Mouse (Mus musculus): ENCODE results near the gene Muc15. TPM values are rescaled to one million over a fixed set of nuclear protein-coding genes. Genes with fewer than 3 reads are reported as not detected.

Gene Muc15
- not detected in 2 replicates for polyA plus RNA-seq (2015; fragmentation: Nextera tagmentation; extraction: Ambion mirVana)

- Histone ChIP-seq H3K36me3 (no peaks in the 10 kb centered on the region), H3K9me3 (replicated peaks) (no peaks in the 10 kb centered on the region), H3K4me1 (replicated peaks) (no peaks in the 10 kb centered on the region), H3K4me2 (no peak within 1 kb of the TSS), H3K4me3 (replicated peaks) (no peak within 1 kb of the TSS), H3K27ac (no peak within 1 kb of the TSS), H3K9ac (no peak within 1 kb of the TSS), H3K27me3 (no peaks in the 10 kb centered on the region)
- ATAC-seq (ENCODE audit: low read depth) (no peak), DNase-seq (no peak)
- 35% methylated on average over 3 of the region's 3 CpGs for WGBS (ENCODE audit: insufficient replicate concordance)
Observed at GRCm38 (mm10) chr2:110721290-110721753, at the start of gene Muc15. TSS of gene Muc15 (plus strand) at chr2:110721340.

DNA sequence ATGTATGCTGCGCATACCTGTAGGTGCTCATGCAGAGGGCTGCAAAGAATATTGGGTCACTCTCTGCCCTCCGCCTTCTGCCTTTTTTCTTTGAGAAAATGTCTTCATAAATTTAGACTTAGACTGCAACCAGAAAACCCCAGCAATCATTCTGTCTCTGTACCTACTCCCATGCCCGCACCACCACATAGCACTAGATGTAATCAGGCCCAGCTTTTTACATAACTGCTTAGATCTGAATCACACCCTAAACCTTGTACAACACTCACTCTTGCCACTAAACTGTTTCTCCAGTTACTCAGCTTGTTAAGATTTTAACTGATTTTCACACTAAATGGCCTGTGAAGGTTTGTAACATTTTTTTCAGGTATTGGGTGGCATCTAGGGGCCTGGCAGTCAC is 11.7 kb upstream of the Muc15 start:
- Histone ChIP-seq H3K9me3 (replicated peaks) (no peaks in the 10 kb centered on the region), H3K27ac (no peak overlapping the region), H3K4me2 (no peak overlapping the region), H3K9ac (no peak overlapping the region), H3K27me3 (no peaks in the 10 kb centered on the region), H3K36me3 (no peaks in the 10 kb centered on the region), H3K4me3 (replicated peaks) (no peak overlapping the region), H3K4me1 (replicated peaks) (no peaks in the 10 kb centered on the region)
- 74% methylated on average over 3 of the region's 3 CpGs for WGBS (ENCODE audit: insufficient replicate concordance)
- DNase-seq (no peak), ATAC-seq (ENCODE audit: low read depth) (no peak)

GRCm38 (mm10) chr2:110710055-110710720 is 11.0 kb upstream of the Muc15 start:
- no peak overlapping the region for H3K4me3 ChIP-seq (replicated peaks)
- H3K36me3 ChIP-seq, result no peaks in the 10 kb centered on the region
- WGBS (ENCODE audit: insufficient replicate concordance), result 60% methylated on average over 10 of the region's 10 CpGs
- DNase-seq, result no peak
- no peak overlapping the region for H3K9ac ChIP-seq
- no peaks in the 10 kb centered on the region for H3K9me3 ChIP-seq (replicated peaks)
- H3K27ac ChIP-seq, result no peak overlapping the region
- no peak for ATAC-seq (ENCODE audit: low read depth)
- no peak overlapping the region for H3K4me2 ChIP-seq
- no peaks in the 10 kb centered on the region for H3K27me3 ChIP-seq
- H3K4me1 ChIP-seq (replicated peaks), result no peaks in the 10 kb centered on the region

GRCm38 (mm10) chr2:110719051-110719450 is 2.1 kb upstream of the Muc15 start:
- no peak for DNase-seq
- no peak overlapping the region for H3K27ac ChIP-seq
- no peak overlapping the region for H3K9ac ChIP-seq
- H3K9me3 ChIP-seq (replicated peaks), result no peaks in the 10 kb centered on the region
- no peaks in the 10 kb centered on the region for H3K36me3 ChIP-seq
- no peaks in the 10 kb centered on the region for H3K4me1 ChIP-seq (replicated peaks)
- H3K27me3 ChIP-seq, result no peaks in the 10 kb centered on the region
- no peak overlapping the region for H3K4me2 ChIP-seq
- no peak for ATAC-seq (ENCODE audit: low read depth)
- H3K4me3 ChIP-seq (replicated peaks), result no peak overlapping the region

DNA sequence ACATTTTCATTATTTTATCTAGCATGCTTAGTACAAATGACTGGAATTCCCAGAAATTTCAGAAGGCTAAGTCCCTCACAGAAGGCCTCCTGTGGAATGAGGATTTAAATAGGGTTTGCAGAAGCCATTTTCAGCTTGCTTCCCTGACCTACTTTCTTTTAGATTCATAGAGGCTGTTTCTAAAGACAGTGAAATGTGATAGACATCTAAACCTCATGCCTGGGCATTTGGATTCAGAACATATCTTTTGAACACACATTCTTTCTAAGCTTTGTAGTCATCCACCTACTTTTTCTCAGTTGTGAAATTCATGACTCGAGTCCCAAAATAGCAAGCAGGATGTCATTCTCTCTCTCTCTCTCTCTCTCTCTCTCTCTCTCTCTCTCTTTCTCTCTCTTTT is 1.1 kb downstream of the Muc15 start:
- no peak overlapping the region for H3K4me3 ChIP-seq (replicated peaks)
- H3K9ac ChIP-seq, result no peak overlapping the region
- DNase-seq (no peak), ATAC-seq (ENCODE audit: low read depth) (no peak)
- no peak overlapping the region for H3K27ac ChIP-seq
- WGBS (ENCODE audit: insufficient replicate concordance), result 52% methylated on average over 1 of the region's 1 CpGs
- no peaks in the 10 kb centered on the region for H3K36me3 ChIP-seq
- H3K9me3 ChIP-seq (replicated peaks), result no peaks in the 10 kb centered on the region
- no peak overlapping the region for H3K4me2 ChIP-seq
- H3K4me1 ChIP-seq (replicated peaks), result no peaks in the 10 kb centered on the region
- no peaks in the 10 kb centered on the region for H3K27me3 ChIP-seq

- Histone ChIP-seq H3K36me3 (no peaks in the 10 kb centered on the region), H3K4me3 (replicated peaks) (no peak overlapping the region), H3K9me3 (replicated peaks) (no peaks in the 10 kb centered on the region), H3K9ac (no peak overlapping the region), H3K4me2 (no peak overlapping the region), H3K27ac (no peak overlapping the region), H3K4me1 (replicated peaks) (no peaks in the 10 kb centered on the region), H3K27me3 (no peaks in the 10 kb centered on the region)
- no peak for ATAC-seq (ENCODE audit: low read depth)
- no peak for DNase-seq
Observed at GRCm38 (mm10) chr2:110726106-110726505, 5.0 kb downstream of the Muc15 start.

GRCm38 (mm10) chr2:110737236-110737635 is 16.1 kb downstream of the Muc15 start:
- Histone ChIP-seq H3K36me3 (no peaks in the 10 kb centered on the region), H3K27me3 (no peaks in the 10 kb centered on the region), H3K4me2 (no peak overlapping the region), H3K9me3 (replicated peaks) (no peaks in the 10 kb centered on the region), H3K4me1 (replicated peaks) (no peaks in the 10 kb centered on the region), H3K9ac (no peak overlapping the region), H3K27ac (no peak overlapping the region), H3K4me3 (replicated peaks) (no peak overlapping the region)
- ATAC-seq (ENCODE audit: low read depth) (no peak), DNase-seq (no peak)
- 46% methylated on average over 4 of the region's 4 CpGs for WGBS (ENCODE audit: insufficient replicate concordance)

DNA sequence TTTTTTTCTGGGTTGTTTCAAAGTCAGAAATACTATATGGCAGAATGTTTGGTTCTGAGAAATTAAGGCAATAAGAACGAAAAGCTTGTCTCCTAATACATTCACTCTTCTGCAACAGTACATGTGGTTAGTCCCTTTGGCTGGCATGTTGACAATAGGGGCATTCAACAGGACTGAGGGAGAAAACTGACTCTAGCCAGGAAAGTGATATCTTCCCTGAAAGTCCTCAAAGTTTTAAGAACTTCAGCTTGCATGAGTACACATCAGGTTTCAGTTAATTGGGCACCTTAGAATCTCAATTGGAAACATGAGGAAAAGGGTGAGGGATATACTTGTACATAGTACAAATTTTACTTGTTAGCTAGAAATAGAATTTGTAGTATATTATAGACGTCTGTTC is 16.8 kb downstream of the Muc15 start:
- Histone ChIP-seq H3K9ac (no peak overlapping the region), H3K27ac (no peak overlapping the region), H3K4me2 (no peak overlapping the region), H3K27me3 (no peaks in the 10 kb centered on the region), H3K4me1 (replicated peaks) (no peaks in the 10 kb centered on the region), H3K36me3 (no peaks in the 10 kb centered on the region), H3K9me3 (replicated peaks) (no peaks in the 10 kb centered on the region), H3K4me3 (replicated peaks) (no peak overlapping the region)
- 36% methylated on average over 2 of the region's 2 CpGs for WGBS (ENCODE audit: insufficient replicate concordance)
- no peak for ATAC-seq (ENCODE audit: low read depth)
- no peak for DNase-seq

GRCm38 (mm10) chr2:110739781-110740180 is 18.6 kb downstream of the Muc15 start:
- H3K27ac ChIP-seq, result no peak overlapping the region
- no peaks in the 10 kb centered on the region for H3K36me3 ChIP-seq
- H3K4me2 ChIP-seq, result no peak overlapping the region
- no peaks in the 10 kb centered on the region for H3K4me1 ChIP-seq (replicated peaks)
- no peak overlapping the region for H3K9ac ChIP-seq
- WGBS (ENCODE audit: insufficient replicate concordance), result 71% methylated on average over 1 of the region's 1 CpGs
- no peak overlapping the region for H3K4me3 ChIP-seq (replicated peaks)
- DNase-seq (no peak), ATAC-seq (ENCODE audit: low read depth) (no peak)
- H3K9me3 ChIP-seq (replicated peaks), result no peaks in the 10 kb centered on the region
- H3K27me3 ChIP-seq, result no peaks in the 10 kb centered on the region

- ATAC-seq (ENCODE audit: low read depth) (no peak), DNase-seq (no peak)
- no peak overlapping the region for H3K4me3 ChIP-seq (replicated peaks)
- 26% methylated on average over 1 of the region's 1 CpGs for WGBS (ENCODE audit: insufficient replicate concordance)
- H3K4me2 ChIP-seq, result no peak overlapping the region
- no peak overlapping the region for H3K9ac ChIP-seq
- H3K9me3 ChIP-seq (replicated peaks), result no peaks in the 10 kb centered on the region
- no peak overlapping the region for H3K27ac ChIP-seq
- no peaks in the 10 kb centered on the region for H3K27me3 ChIP-seq
- no peaks in the 10 kb centered on the region for H3K36me3 ChIP-seq
- no peaks in the 10 kb centered on the region for H3K4me1 ChIP-seq (replicated peaks)
Observed at GRCm38 (mm10) chr2:110740493-110740892, 19.4 kb downstream of the Muc15 start.

DNA sequence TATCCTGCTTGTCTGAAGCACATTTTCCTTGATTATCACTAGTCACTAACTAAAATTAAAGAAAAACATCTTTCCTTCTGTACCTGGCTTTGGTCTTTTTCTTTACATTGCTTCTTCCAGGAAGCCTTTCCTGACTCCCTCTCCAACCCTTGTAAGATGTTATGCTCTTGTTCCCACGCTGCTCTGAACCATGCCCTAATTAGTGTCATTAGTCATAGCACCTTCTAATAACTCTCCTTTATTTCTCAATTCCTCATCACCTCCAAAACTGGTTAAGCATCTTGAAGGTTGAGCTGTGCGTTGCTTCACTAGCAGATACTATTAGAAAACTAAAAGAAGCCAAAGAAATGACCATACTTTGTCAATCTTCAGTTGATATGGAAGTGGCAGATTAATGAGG is 36.4 kb downstream of the Muc15 start:
- H3K4me3 ChIP-seq (replicated peaks), result no peak overlapping the region
- no peak overlapping the region for H3K4me2 ChIP-seq
- DNase-seq, result no peak
- no peak for ATAC-seq (ENCODE audit: low read depth)
- no peak overlapping the region for H3K9ac ChIP-seq
- H3K36me3 ChIP-seq, result no peaks in the 10 kb centered on the region
- H3K27me3 ChIP-seq, result no peaks in the 10 kb centered on the region
- WGBS (ENCODE audit: insufficient replicate concordance), result 53% methylated on average over 2 of the region's 2 CpGs
- no peak overlapping the region for H3K27ac ChIP-seq
- H3K4me1 ChIP-seq (replicated peaks), result no peaks in the 10 kb centered on the region
- no peaks in the 10 kb centered on the region for H3K9me3 ChIP-seq (replicated peaks)

GRCm38 (mm10) chr2:110759434-110759833 is 38.3 kb downstream of the Muc15 start:
- WGBS (ENCODE audit: insufficient replicate concordance), result 64% methylated on average over 2 of the region's 2 CpGs
- Histone ChIP-seq H3K36me3 (no peaks in the 10 kb centered on the region), H3K27me3 (no peaks in the 10 kb centered on the region), H3K9me3 (replicated peaks) (no peaks in the 10 kb centered on the region), H3K27ac (no peak overlapping the region), H3K4me3 (replicated peaks) (no peak overlapping the region), H3K4me2 (no peak overlapping the region), H3K4me1 (replicated peaks) (no peaks in the 10 kb centered on the region), H3K9ac (no peak overlapping the region)
- DNase-seq (no peak), ATAC-seq (ENCODE audit: low read depth) (no peak)
